Mouse (Mus musculus): ENCODE measurements around the gene Nuak2.

DNA sequence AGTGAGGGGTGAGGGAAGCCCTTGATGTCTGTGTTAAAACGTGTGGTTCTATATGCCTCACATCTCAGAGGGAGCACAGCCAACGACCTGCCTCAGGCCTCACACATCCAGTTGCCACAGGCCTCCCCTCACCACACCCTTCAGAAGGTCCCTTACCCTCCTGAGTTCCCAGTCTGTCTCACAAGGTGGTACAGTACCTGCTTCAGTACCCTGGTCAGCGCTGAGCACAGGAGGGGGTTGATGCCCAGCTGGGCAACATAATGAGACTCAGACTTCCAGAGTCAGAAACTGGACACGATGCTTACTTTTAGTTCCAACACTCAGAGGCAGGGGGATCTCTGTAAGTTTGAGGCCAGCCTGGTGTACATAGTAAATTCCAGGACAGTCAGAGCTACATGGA lies 9.1 kb upstream of the Nuak2 start:
- TF ChIP-seq POLR2A (IDR thresholded peaks at IDR 0.05; ENCODE audit: extremely low read depth, insufficient read depth, low read length) (no peak), CTCF (IDR thresholded peaks at IDR 0.05; ENCODE audit: extremely low read depth, insufficient read depth, low read length) (no peak)

All from cortical plate, adult 2 months (tissue).